In genomic region chr19:32925628-32926505, GRCm38 (mm10) we compare ENCODE assay signal across 18 mouse cellular contexts.
DNase-seq lines count a peak whose midpoint lies in the region; ATAC-seq lines count a peak whose summit lies in the region.
"Had no signal": no experiment of that assay in that cellular context is flagged by ENCODE, and none has a peak within 500 bp of the region (broad histone marks: within the 10 kb centered on the region; RNA-seq: fewer than 3 reads in every experiment).

No protein-coding gene starts in this region.

- WGBS in lung, embryonic 16.5 days, result 36% methylated on average over 6 of the region's 6 CpGs
- WGBS in limb, embryonic 15.5 days, result 33% methylated on average over 6 of the region's 6 CpGs
- 87% methylated on average over 6 of the region's 6 CpGs for WGBS in midbrain, embryonic 11.5 days

- no peaks in the 10 kb centered on the region for H3K27me3 ChIP-seq in lung, embryonic 16.5 days (ENCODE audit: control insufficient read depth, insufficient read depth, low read depth, low read length)
- H3K27me3 ChIP-seq in limb, embryonic 15.5 days, result no peaks in the 10 kb centered on the region
- no peaks in the 10 kb centered on the region for H3K27me3 ChIP-seq in midbrain, embryonic 11.5 days (ENCODE audit: control insufficient read depth, insufficient read depth, low read length)
- H3K27me3 ChIP-seq: embryonic facial prominence, embryonic 12.5 days; forebrain, embryonic 12.5 days; hindbrain, embryonic 13.5 days; liver, embryonic 13.5 days; neural tube, embryonic 13.5 days had no signal

- DNase-seq in frontal cortex, adult 2 months (ENCODE audit: extremely low spot score in 1 of 2, low spot score in 1 of 2), result no peak
- DNase-seq in lung, postnatal 4 days, result no peak
- peak; percentile 86 for DNase-seq in adipocyte (ENCODE audit: low spot score)
- no peak for DNase-seq in urinary bladder, postnatal 10 days (ENCODE audit: low spot score)
- DNase-seq in midbrain, embryonic 11.5 days (ENCODE audit: low spot score, missing footprints), result no peak
- DNase-seq: cerebellum, adult 11-12 months; heart, adult 2 months; liver, embryonic 13.5 days; right cerebral cortex, postnatal 4 days had no signal

- no peak overlapping the region for H3K4me2 ChIP-seq in lung, embryonic 16.5 days (ENCODE audit: low read depth, low read length)
- no peak overlapping the region for H3K4me2 ChIP-seq in limb, embryonic 15.5 days
- H3K4me2 ChIP-seq in midbrain, embryonic 11.5 days, result no peak overlapping the region
- H3K4me2 ChIP-seq: embryonic facial prominence, embryonic 12.5 days; forebrain, embryonic 12.5 days; hindbrain, embryonic 13.5 days; liver, embryonic 13.5 days; neural tube, embryonic 13.5 days had no signal

- H3K9me3 ChIP-seq in lung, embryonic 16.5 days (ENCODE audit: control insufficient read depth, low read length), result no peaks in the 10 kb centered on the region
- H3K9me3 ChIP-seq in limb, embryonic 15.5 days, result no peaks in the 10 kb centered on the region
- H3K9me3 ChIP-seq in midbrain, embryonic 11.5 days (ENCODE audit: control insufficient read depth, low read length), result no peaks in the 10 kb centered on the region
- H3K9me3 ChIP-seq: embryonic facial prominence, embryonic 12.5 days; forebrain, embryonic 12.5 days; hindbrain, embryonic 13.5 days; liver, embryonic 13.5 days; megakaryocyte, embryonic 14.5 days; neural tube, embryonic 13.5 days had no signal

- no peak overlapping the region for H3K4me3 ChIP-seq in lung, embryonic 16.5 days (ENCODE audit: low read length)
- H3K4me3 ChIP-seq in limb, embryonic 15.5 days, result no peak overlapping the region
- H3K4me3 ChIP-seq in midbrain, embryonic 11.5 days (ENCODE audit: low read depth, low read length), result no peak overlapping the region
- H3K4me3 ChIP-seq: embryonic facial prominence, embryonic 12.5 days; forebrain, embryonic 12.5 days; heart, adult 2 months; hindbrain, embryonic 13.5 days; liver, embryonic 13.5 days; megakaryocyte, embryonic 14.5 days; neural tube, embryonic 13.5 days had no signal

- H3K4me1 ChIP-seq in lung, embryonic 16.5 days (replicated peaks; ENCODE audit: control insufficient read depth, insufficient read depth, low read length), result peaks cover 11% of the 10 kb centered on the region; the same call in 1 of the 2 replicates
- H3K4me1 ChIP-seq in limb, embryonic 15.5 days, result peaks cover 17% of the 10 kb centered on the region
- no peaks in the 10 kb centered on the region for H3K4me1 ChIP-seq in midbrain, embryonic 11.5 days (ENCODE audit: control insufficient read depth, insufficient read depth, low read length)
- H3K4me1 ChIP-seq: forebrain, embryonic 12.5 days; hindbrain, embryonic 13.5 days; liver, embryonic 13.5 days; megakaryocyte, embryonic 14.5 days had no signal

- H3K36me3 ChIP-seq in lung, embryonic 16.5 days (ENCODE audit: control insufficient read depth, insufficient read depth, low read length), result no peaks in the 10 kb centered on the region
- H3K36me3 ChIP-seq in limb, embryonic 15.5 days, result no peaks in the 10 kb centered on the region
- H3K36me3 ChIP-seq in midbrain, embryonic 11.5 days (ENCODE audit: control insufficient read depth, insufficient read depth, low read length), result no peaks in the 10 kb centered on the region
- H3K36me3 ChIP-seq: embryonic facial prominence, embryonic 12.5 days; forebrain, embryonic 12.5 days; hindbrain, embryonic 13.5 days; liver, embryonic 13.5 days; neural tube, embryonic 13.5 days had no signal

- ATAC-seq in frontal cortex, adult (ENCODE audit: low TSS enrichment), result peak; percentile 20; the same call in 1 of the 2 replicates
- ATAC-seq in lung, embryonic 16.5 days (ENCODE audit: low read depth), result peak; percentile 86
- peak; percentile 84 for ATAC-seq in limb, embryonic 15.5 days (ENCODE audit: insufficient number of reproducible peaks, low FRiP score, low TSS enrichment, low read depth)
- ATAC-seq in midbrain, embryonic 11.5 days (ENCODE audit: low FRiP score), result no peak
- ATAC-seq: intestine, postnatal 0 days had no signal

- H3K9ac ChIP-seq in lung, embryonic 16.5 days (ENCODE audit: low read length), result no peak overlapping the region
- H3K9ac ChIP-seq in limb, embryonic 15.5 days, result no peak overlapping the region
- no peak overlapping the region for H3K9ac ChIP-seq in midbrain, embryonic 11.5 days (ENCODE audit: low read length)
- H3K9ac ChIP-seq: embryonic facial prominence, embryonic 12.5 days; forebrain, embryonic 12.5 days; hindbrain, embryonic 13.5 days; liver, embryonic 13.5 days; neural tube, embryonic 13.5 days had no signal

- H3K27ac ChIP-seq in lung, embryonic 16.5 days (ENCODE audit: low read length), result peak overlapping the region; percentile 34
- H3K27ac ChIP-seq in limb, embryonic 15.5 days, result no peak overlapping the region
- H3K27ac ChIP-seq in midbrain, embryonic 11.5 days (ENCODE audit: low read depth, low read length), result no peak overlapping the region
- H3K27ac ChIP-seq: embryonic facial prominence, embryonic 12.5 days; forebrain, embryonic 12.5 days; heart, adult 2 months; hindbrain, embryonic 13.5 days; liver, embryonic 13.5 days; neural tube, embryonic 13.5 days had no signal
